Comparison of ENCODE assay signal across 10 mouse cellular contexts in genomic region chr7:13288621-13289020, GRCm38 (mm10). TPM values are rescaled to one million over a fixed set of nuclear protein-coding genes. Genes with fewer than 3 reads are reported as not detected.
A peak's percentile ranks its signal among the peaks of the same experiment; 100 is the strongest.
DNase-seq lines count a peak whose midpoint lies in the region; ATAC-seq and TF ChIP-seq lines count a peak whose summit lies in the region.
"Had no signal": no experiment of that assay in that cellular context is flagged by ENCODE, and none has a peak within 500 bp of the region (broad histone marks: within the 10 kb centered on the region; RNA-seq: fewer than 3 reads in every experiment).

No protein-coding gene starts in this region.

- TF ChIP-seq POLR2A in limb, embryonic 14.5 days (IDR thresholded peaks at IDR 0.05; ENCODE audit: borderline replicate concordance, extremely low read depth, insufficient read depth, insufficient read length) = no peak

- no peak for ATAC-seq in limb, embryonic 14.5 days (ENCODE audit: low FRiP score, low read depth)

- intact Hi-C loops in gastrocnemius, postnatal 36 days (cut with DNase I) = loop anchor here (5.0 kb wide), 1 partner anchor 224 kb away; no protein-coding TSS in a partner anchor

- H3K27ac ChIP-seq in ES-E14 (ENCODE audit: insufficient read depth, low read depth, low read length, poor library complexity, severe bottlenecking) = no peak overlapping the region
- no peak overlapping the region for H3K27ac ChIP-seq in limb, embryonic 14.5 days (replicated peaks; ENCODE audit: low read depth, low read length)
- H3K27ac ChIP-seq: embryonic facial prominence, embryonic 12.5 days; limb, embryonic 13.5 days had no signal

- no peaks in the 10 kb centered on the region for H3K27me3 ChIP-seq in limb, embryonic 14.5 days (ENCODE audit: control insufficient read depth, insufficient read depth, low read length)
- H3K27me3 ChIP-seq: embryonic facial prominence, embryonic 12.5 days; limb, embryonic 13.5 days had no signal

- DNase-seq in left cerebral cortex, adult 18-20 months (ENCODE audit: low spot score in 2 of 2) = peak; percentile 11
- no peak for DNase-seq in left cerebral cortex, adult 11 months (ENCODE audit: low spot score)
- peak; percentile 40 for DNase-seq in ES-E14 (ENCODE audit: low read depth, low spot score)
- DNase-seq in embryo, embryonic 9.5 days (ENCODE audit: extremely low spot score) = peak; percentile 25
- peak; percentile 23 for DNase-seq in limb, embryonic 14.5 days (ENCODE audit: low spot score)
- DNase-seq in retina, embryonic 14.5 days (ENCODE audit: low spot score) = peak; percentile 72
- DNase-seq in gastrocnemius, postnatal 25 days = no peak
- DNase-seq in gastrocnemius, postnatal 36 days = no peak

- no peak overlapping the region for H3K9ac ChIP-seq in ES-E14 (ENCODE audit: insufficient read depth, low read depth, low read length, poor library complexity, severe bottlenecking)
- H3K9ac ChIP-seq in limb, embryonic 14.5 days (ENCODE audit: low read depth, low read length, severe bottlenecking) = no peak overlapping the region
- H3K9ac ChIP-seq: embryonic facial prominence, embryonic 12.5 days; limb, embryonic 13.5 days had no signal

- H3K4me1 ChIP-seq in ES-E14 (ENCODE audit: control insufficient read depth in 2 of 2, insufficient read depth in 2 of 2, low read length in 2 of 2, poor library complexity in 1 of 2) = no peaks in the 10 kb centered on the region
- no peaks in the 10 kb centered on the region for H3K4me1 ChIP-seq in limb, embryonic 14.5 days (ENCODE audit: control insufficient read depth, insufficient read depth, low read length)
- H3K4me1 ChIP-seq: embryonic facial prominence, embryonic 12.5 days; limb, embryonic 13.5 days had no signal

- no peak overlapping the region for H3K4me2 ChIP-seq in limb, embryonic 14.5 days (replicated peaks; ENCODE audit: low read depth, low read length, severe bottlenecking)
- H3K4me2 ChIP-seq: embryonic facial prominence, embryonic 12.5 days; limb, embryonic 13.5 days had no signal

- in situ Hi-C loops in ES-E14 (cut with MboI; ENCODE audit: low sequenced_read_pairs in 2 of 2, unreplicated experiment in 2 of 2) = no loop called here

- no peaks in the 10 kb centered on the region for H3K9me3 ChIP-seq in ES-E14 (ENCODE audit: control insufficient read depth, insufficient read depth, low read depth, low read length)
- no peaks in the 10 kb centered on the region for H3K9me3 ChIP-seq in limb, embryonic 14.5 days (ENCODE audit: control insufficient read depth, low read length)
- H3K9me3 ChIP-seq: embryonic facial prominence, embryonic 12.5 days; limb, embryonic 13.5 days had no signal

- peaks cover 59% of the 10 kb centered on the region for H3K36me3 ChIP-seq in ES-E14 (ENCODE audit: control insufficient read depth, insufficient read depth, low read length, poor library complexity, severe bottlenecking)
- peaks cover 91% of the 10 kb centered on the region for H3K36me3 ChIP-seq in limb, embryonic 14.5 days (ENCODE audit: control insufficient read depth, insufficient read depth, low read length)

- H3K4me3 ChIP-seq in ES-E14 (ENCODE audit: insufficient read depth in 1 of 2, low read depth in 1 of 2, low read length in 2 of 2, poor library complexity in 1 of 2, severe bottlenecking in 1 of 2) = no peak overlapping the region
- H3K4me3 ChIP-seq in limb, embryonic 14.5 days (replicated peaks; ENCODE audit: low read length) = no peak overlapping the region
- H3K4me3 ChIP-seq: embryonic facial prominence, embryonic 12.5 days; limb, embryonic 13.5 days had no signal

- 47% methylated on average over 5 of the region's 5 CpGs for WGBS in limb, embryonic 14.5 days

TF ChIP-seq in ES-E14, 5 proteins besides CTCF, POLR2A, EP300 and RAD21:
- no peak for TF ChIP-seq HCFC1 (IDR thresholded peaks at IDR 0.05; ENCODE audit: borderline replicate concordance, insufficient read depth, low read length)
TF ChIP-seq in ES-E14: peak in this region for 0.

RNA-seq across cellular contexts. Expression of gene Zswim9, which starts 10.1 kb away (rescaled TPM):
- 10 to 100 TPM; 16.2 to 17.1 TPM for total RNA-seq in left cerebral cortex, adult 18-20 months (2021)
- 5.1 and 5.7 TPM in 2 replicates for total RNA-seq in ES-E14 (2012; rRNA removed)
- polyA plus RNA-seq in limb, embryonic 14.5 days (2012; rRNA removed) = 9.7 and 14.9 TPM in 2 replicates
- 6.9 and 7.2 TPM in 2 replicates for polyA plus RNA-seq in limb, embryonic 14.5 days (2014; fragmentation: Nextera tagmentation; extraction: Ambion mirVana)
- 1 to 10 TPM; 7.6 to 8.0 TPM for total RNA-seq in gastrocnemius, postnatal 25 days (2021)
- total RNA-seq in gastrocnemius, postnatal 36 days (2021) = 1 to 10 TPM; 9.0 to 9.8 TPM

RNA-seq across cellular contexts. Expression of gene Lig1, which starts 11.5 kb away (rescaled TPM):
- total RNA-seq in left cerebral cortex, adult 18-20 months (2021) = 1 to 10 TPM; 8.3 to 9.2 TPM
- 88.5 and 92.2 TPM in 2 replicates for total RNA-seq in ES-E14 (2012; rRNA removed)
- polyA plus RNA-seq in limb, embryonic 14.5 days (2012; rRNA removed) = 65.2 and 75.9 TPM in 2 replicates
- polyA plus RNA-seq in limb, embryonic 14.5 days (2014; fragmentation: Nextera tagmentation; extraction: Ambion mirVana) = 88.2 and 104 TPM in 2 replicates
- total RNA-seq in gastrocnemius, postnatal 25 days (2021) = 1 to 10 TPM in 1 of 2 experiments, under 1 TPM in 1; 1.00 to 2.4 TPM
- 1 to 10 TPM; 1.6 to 1.7 TPM for total RNA-seq in gastrocnemius, postnatal 36 days (2021)

RNA-seq across cellular contexts. Expression of gene Pla2g4c, which starts 35.8 kb away (rescaled TPM):
- total RNA-seq in left cerebral cortex, adult 18-20 months (2021) = under 1 TPM; 0.45 to 0.49 TPM
- total RNA-seq in ES-E14 (2012; rRNA removed) = 1.5 and 2.9 TPM in 2 replicates
- polyA plus RNA-seq in limb, embryonic 14.5 days (2012; rRNA removed) = 1.9 and 2.4 TPM in 2 replicates
- 0.73 and 1.0 TPM in 2 replicates for polyA plus RNA-seq in limb, embryonic 14.5 days (2014; fragmentation: Nextera tagmentation; extraction: Ambion mirVana)
- under 1 TPM in 1 of 2 experiments, not detected in 1; 0.08 TPM for total RNA-seq in gastrocnemius, postnatal 25 days (2021)
- under 1 TPM; 0.08 to 0.12 TPM for total RNA-seq in gastrocnemius, postnatal 36 days (2021)

Comparison
In these comparisons a context has a peak if more than half of its experiments do, and no peak if none do; other contexts are left out.
1. DNase-seq: peak in left cerebral cortex, adult 18-20 months (2 of 2), ES-E14 (single experiment), embryo, embryonic 9.5 days (single experiment), limb, embryonic 14.5 days (single experiment) and retina, embryonic 14.5 days (single experiment); none in left cerebral cortex, adult 11 months (single experiment), gastrocnemius, postnatal 25 days (single experiment) and gastrocnemius, postnatal 36 days (0 of 2).